Mouse (Mus musculus): ENCODE data around the gene Pfas.
"Not testable (repeated sequence)": the region's sequence is repeated elsewhere in the genome, so short reads cannot be mapped to it uniquely, and the experiment has no call there.

Pfas gene

DNA sequence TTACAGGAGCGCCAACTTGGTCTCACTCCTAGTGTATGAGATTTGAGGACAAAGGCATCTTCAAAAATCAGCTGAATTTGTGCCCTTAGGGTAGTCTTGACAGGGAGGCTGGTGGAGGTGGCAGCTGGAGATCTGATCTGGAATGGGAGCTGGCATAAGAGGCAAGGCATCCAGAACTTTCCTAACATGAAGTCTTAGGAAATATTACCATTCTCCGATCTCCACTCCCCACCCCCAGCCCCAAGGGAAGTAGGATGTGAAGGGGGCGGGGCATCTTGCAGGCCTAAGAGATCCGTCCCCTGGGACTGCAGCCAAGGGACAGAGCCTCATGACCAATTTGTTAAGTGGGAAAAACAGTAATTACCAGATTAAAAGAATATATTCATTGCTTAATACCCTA is 38.0 kb downstream of the Pfas start:
- no peak for DNase-seq (ENCODE audit: low spot score in 2 of 2)

- DNase-seq (ENCODE audit: low spot score in 2 of 2), result no peak
These were observed 39.5 kb downstream of the Pfas start for GRCm38 (mm10) chr11:68968752-68969151.

- peak; percentile 79 to 82 for DNase-seq (ENCODE audit: low spot score in 2 of 2)
These were observed 40.6 kb downstream of the Pfas start, which contains the start of gene Slc25a35 for GRCm38 (mm10) chr11:68967337-68968282. Gene Slc25a35 (plus strand): TSS chr11:68968131.

DNA sequence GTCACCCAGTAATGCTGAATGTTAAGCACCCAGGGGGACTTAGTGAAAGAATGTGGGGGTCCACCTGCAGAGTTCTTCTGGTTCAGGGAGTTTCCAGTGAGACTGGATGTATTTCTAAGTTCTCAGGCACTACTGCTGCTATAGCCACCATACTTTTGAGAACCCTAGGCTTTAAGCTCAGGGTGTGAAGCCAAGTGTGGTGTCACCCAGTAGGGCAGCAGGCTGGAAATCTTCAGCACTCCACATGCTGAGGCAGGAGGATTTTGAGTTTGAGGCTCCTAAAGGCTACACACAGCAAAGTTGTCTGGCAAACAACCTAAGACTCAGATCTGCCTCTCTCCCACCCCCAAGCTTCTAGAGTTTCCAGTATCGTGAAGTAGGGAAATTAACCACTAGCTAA is 41.7 kb downstream of the Pfas start:
- DNase-seq (ENCODE audit: low spot score in 2 of 2), result no peak

GRCm38 (mm10) chr11:68965845-68966244 is 42.4 kb downstream of the Pfas start:
- peak; percentile 67 to 82 for DNase-seq (ENCODE audit: low spot score in 2 of 2)

DNA sequence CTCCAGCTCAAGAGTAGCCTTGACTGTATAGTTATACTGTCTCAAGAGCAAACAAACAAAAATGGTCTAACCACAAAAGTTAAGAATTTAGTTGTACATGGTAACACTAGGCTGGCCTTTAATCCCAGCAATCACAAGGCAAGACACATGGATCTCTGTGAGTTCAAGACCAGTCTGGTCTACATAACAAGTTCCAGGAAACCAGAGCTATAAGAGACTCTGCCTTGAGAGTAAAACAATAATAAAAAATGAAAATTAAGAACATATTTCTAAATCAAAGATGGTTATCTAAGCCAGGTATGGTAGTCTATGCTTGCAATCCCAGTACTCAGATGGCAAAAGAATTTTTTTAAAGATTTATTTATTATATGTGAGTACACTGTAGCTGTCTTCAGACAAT is 43.2 kb downstream of the Pfas start:
- DNase-seq (ENCODE audit: low spot score in 2 of 2), result no peak

DNA sequence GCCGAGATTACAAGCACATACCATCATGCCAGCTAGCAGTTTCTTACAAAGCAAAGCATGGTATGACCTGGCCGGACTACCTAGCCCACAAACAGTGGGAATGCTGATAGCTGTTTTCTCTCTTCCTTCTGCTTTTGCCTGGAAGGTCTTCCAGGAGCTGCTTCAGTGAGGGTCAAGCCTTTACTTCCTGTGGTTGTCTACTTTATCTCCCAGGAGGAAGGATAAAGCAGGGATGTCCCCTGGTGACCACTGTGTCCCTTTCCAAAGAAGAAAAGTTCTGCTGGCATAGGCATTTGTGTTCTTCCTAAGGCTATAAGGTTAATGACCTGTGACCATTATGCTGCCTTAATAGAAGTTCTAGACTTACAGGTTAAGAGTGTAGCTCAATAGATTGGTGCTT is 44.9 kb downstream of the Pfas start:
- DNase-seq (ENCODE audit: low spot score in 2 of 2), result no peak

- not testable (repeated sequence) for DNase-seq (ENCODE audit: low spot score in 2 of 2)
These were observed 46.1 kb downstream of the Pfas start for GRCm38 (mm10) chr11:68962159-68962558.

GRCm38 (mm10) chr11:68961596-68961995 is 46.7 kb downstream of the Pfas start:
- no peak for DNase-seq (ENCODE audit: low spot score in 2 of 2)

DNA sequence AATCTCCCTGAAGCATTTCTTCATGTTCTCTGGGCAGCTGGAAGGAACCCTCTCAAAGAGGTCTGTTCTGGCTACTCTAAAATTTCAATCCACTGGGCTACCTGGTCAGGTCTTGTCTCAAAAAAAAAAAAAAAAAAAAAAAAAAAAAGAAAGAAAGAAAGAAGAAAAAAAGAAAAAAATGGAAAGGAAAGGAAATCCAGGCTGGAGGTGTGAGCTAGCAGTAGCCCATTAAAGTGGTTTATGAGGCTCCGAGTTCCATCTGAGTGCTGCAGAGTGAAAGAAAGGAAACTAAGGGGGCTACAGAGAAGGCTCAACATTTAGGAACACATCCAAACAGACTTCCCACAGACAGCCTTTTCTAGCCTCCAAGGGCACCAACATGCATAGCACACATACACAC is 50.3 kb downstream of the Pfas start:
- no peak for DNase-seq (ENCODE audit: low spot score in 2 of 2)

DNA sequence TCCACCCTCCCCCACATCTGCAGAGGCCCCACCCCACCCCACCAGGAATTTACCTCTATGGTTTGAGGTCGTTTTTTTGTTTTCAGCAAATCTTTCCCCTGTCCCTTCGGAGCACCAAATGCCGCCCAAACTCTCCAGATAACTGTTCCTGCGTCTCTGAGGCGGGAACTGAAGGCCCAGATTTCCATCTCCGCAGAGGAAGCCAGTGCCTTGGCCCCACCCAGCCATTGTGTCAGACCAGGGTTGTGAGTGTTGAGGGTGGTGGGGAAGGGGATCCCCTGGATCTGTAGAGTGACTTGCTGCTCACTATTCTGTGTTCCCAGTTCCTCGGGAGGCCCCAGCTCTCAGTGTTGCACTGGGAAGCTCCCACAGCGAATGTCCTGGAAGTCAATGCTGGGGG is 51.0 kb downstream of the Pfas start, which contains the start of gene Arhgef15:
Gene Arhgef15 (minus strand): TSS at position 173 of the 400 bp plus-strand sequence.
- no peak for DNase-seq (ENCODE audit: low spot score in 2 of 2)

- no peak for DNase-seq (ENCODE audit: low spot score in 2 of 2)
These were observed 51.6 kb downstream of the Pfas start for GRCm38 (mm10) chr11:68956697-68957096.

- no peak for DNase-seq (ENCODE audit: low spot score in 2 of 2)
These were observed 52.2 kb downstream of the Pfas start for GRCm38 (mm10) chr11:68956107-68956506.

- no peak for DNase-seq (ENCODE audit: low spot score in 2 of 2)
These were observed 52.8 kb downstream of the Pfas start for GRCm38 (mm10) chr11:68955473-68955872.

DNA sequence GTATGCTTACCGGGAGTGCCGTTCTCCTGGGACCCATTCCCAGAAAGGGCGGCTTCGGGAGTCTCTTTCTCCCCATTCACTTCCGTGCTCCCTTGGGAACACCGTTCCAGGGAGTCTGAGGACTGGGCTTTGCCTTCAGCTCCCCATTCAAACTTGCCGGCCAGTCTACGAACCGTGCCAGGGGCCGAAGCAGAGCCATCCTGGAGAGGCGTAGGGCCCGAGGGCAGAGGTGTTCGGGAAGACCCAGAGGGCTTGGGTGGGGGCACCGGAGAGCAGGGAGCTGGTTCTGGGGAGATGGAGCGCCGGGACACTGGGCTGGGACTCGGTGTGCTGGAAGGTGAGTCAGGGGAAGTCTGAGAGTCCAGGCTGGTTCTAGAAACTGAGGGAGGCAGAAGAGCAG is 53.9 kb downstream of the Pfas start:
- no peak for DNase-seq (ENCODE audit: low spot score in 2 of 2)

- no peak for DNase-seq (ENCODE audit: low spot score in 2 of 2)
These were observed 54.4 kb downstream of the Pfas start for GRCm38 (mm10) chr11:68953903-68954302.

DNA sequence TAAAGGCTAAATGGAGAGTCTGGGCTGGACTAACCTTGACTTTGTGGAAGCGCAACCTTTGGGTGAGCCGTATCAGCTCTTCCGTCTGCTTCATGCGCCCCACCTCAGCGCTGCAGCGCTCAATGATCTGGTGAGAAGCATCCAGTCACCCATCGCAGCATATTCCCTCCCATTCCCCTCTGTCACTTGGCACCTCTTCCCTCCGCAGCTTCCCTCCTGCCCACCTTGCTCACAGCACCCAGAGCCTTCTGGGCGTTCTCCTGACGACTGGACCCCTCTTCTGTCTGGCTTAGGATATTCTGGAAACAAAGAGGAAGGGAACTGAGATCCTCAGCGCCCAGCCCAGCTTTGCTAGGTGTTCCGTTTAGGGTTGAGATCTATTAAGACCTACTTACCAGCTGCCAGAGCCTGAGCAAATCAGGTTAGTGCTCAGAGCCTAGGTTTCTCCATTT is 60.7 kb downstream of the Pfas start:
- no peak for DNase-seq (ENCODE audit: low spot score in 2 of 2)

- no peak for DNase-seq (ENCODE audit: low spot score in 2 of 2)
These were observed 61.3 kb downstream of the Pfas start for GRCm38 (mm10) chr11:68946806-68947440.

GRCm38 (mm10) chr11:68946001-68946400 is 62.3 kb downstream of the Pfas start:
- DNase-seq (ENCODE audit: low spot score in 2 of 2), result no peak

DNA sequence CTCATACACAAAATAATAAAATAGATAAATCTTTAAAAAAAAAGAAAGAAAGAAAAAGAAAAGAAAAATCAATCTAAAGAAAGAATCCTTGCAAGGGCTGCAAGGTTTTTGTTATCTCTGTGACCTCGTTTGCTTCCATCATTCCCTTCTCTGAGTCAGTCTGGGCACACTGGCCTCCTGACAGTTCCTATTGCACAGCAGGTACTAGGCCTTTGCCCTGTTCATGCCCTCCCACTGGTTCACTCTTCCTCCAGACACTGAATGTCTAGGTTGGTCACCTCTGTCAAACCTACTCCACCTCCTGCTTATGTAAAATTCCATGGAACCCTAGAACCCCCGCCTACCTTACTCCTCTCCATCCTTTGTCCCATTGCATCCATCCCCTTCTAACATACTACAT is 63.0 kb downstream of the Pfas start:
- DNase-seq (ENCODE audit: low spot score in 2 of 2), result no peak

- no peak for DNase-seq (ENCODE audit: low spot score in 2 of 2)
These were observed 65.5 kb downstream of the Pfas start for GRCm38 (mm10) chr11:68942731-68943130.

DNA sequence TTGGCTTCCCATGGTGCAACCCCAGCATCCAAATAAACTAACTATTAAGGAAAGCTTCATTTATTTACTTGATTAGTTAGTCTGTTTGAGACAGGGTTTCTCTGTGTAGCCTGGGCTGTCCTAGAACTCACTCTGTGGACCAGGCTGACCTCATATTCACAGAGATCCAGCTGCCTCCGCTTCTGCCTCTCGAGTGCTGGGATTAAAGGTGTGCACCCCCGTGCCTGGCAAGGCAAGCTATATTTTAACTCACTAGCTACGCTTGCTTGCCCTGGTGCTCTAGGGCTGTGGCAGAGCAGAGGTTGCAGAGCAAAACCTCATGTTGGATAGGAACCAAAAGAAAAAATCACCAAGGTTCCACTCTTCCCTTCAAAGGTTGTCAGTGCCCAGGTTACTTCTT is 67.7 kb downstream of the Pfas start:
- DNase-seq (ENCODE audit: low spot score in 2 of 2), result no peak
